Mouse (Mus musculus) midbrain, postnatal 0 days (tissue): Measurements from ENCODE around the gene Klhl29. TPM values are rescaled to one million over a fixed set of nuclear protein-coding genes. Genes with fewer than 3 reads are reported as not detected.
A peak's percentile ranks its signal among the peaks of the same experiment; 100 is the strongest.

Experiments
- ATAC-seq: fragments of 200-750 bp; cut with Nextera tagmentation; 2 replicates; pipeline ENCODE4 v1.8.0; 2017; ENCODE audit warnings: moderate number of reproducible peaks, mild to moderate bottlenecking, moderate TSS enrichment, moderate library complexity; ENCODE audit not compliant: low FRiP score
- DNase-seq: peaks from one replicate; pipeline ENCODE4 v3.0.0-alpha.2; 2015; ENCODE audit warnings: low spot score
- H3K27ac ChIP-seq: fragments of 300-500 bp; sonication (generic); 2 replicates; pipeline ENCODE4 v1.5.1; 2014; ENCODE audit warnings: low read depth, mild to moderate bottlenecking, low read length, mixed read lengths
- H3K27me3 ChIP-seq: fragments of 300-500 bp; sonication (generic); 2 replicates; pipeline ENCODE4 v1.6.1; 2014; ENCODE audit warnings: low read length, control low read depth, mixed read lengths; ENCODE audit not compliant: insufficient read depth
- H3K36me3 ChIP-seq: fragments of 300-500 bp; sonication (generic); 2 replicates; pipeline ENCODE4 v1.6.1; 2014; ENCODE audit warnings: low read length, control low read depth, mixed read lengths; ENCODE audit not compliant: insufficient read depth
- H3K4me1 ChIP-seq: fragments of 300-500 bp; sonication (generic); 2 replicates; pipeline ENCODE4 v1.6.1; 2014; ENCODE audit warnings: mild to moderate bottlenecking, control low read depth, antibody characterized with exemption, low read length, mixed read lengths; ENCODE audit not compliant: insufficient read depth
- H3K4me2 ChIP-seq: fragments of 300-500 bp; sonication (generic); 2 replicates; pipeline ENCODE4 v1.6.1; 2014; ENCODE audit warnings: low read depth, mild to moderate bottlenecking, low read length, mixed read lengths; ENCODE audit not compliant: poor library complexity, severe bottlenecking
- H3K4me3 ChIP-seq: fragments of 300-500 bp; sonication (generic); 2 replicates; pipeline ENCODE4 v1.5.1; 2014; ENCODE audit warnings: low read depth, mild to moderate bottlenecking, low read length, moderate library complexity
- H3K9ac ChIP-seq: fragments of 300-500 bp; sonication (generic); replicated peaks from 2 replicates; pipeline ENCODE4 v1.6.1; 2014; ENCODE audit warnings: mild to moderate bottlenecking, low read length, moderate library complexity, mixed read lengths; ENCODE audit not compliant: poor library complexity, severe bottlenecking
- H3K9me3 ChIP-seq: fragments of 300-500 bp; sonication (generic); 2 replicates; pipeline ENCODE4 v1.6.1; 2016; ENCODE audit warnings: low read length, control low read depth
- CTCF ChIP-seq: IDR thresholded peaks from 2 replicates; pipeline ENCODE4 v1.5.1; 2016; ENCODE audit warnings: antibody characterized with exemption, mild to moderate bottlenecking
- WGBS: fragments of 180-500 bp; shearing (Covaris S2); extraction: QIAGEN DNeasy Blood & Tissue Kit; methylation state at CpG from one replicate; pipeline ENCODE4 v1.1.7; 2014; 5-methylcytosine and 5-hydroxymethylcytosine counted together
- polyA plus RNA-seq: library from polyadenylated mRNA; unstranded; fragments of >200 nt; fragmentation: Nextera tagmentation; extraction: Ambion mirVana; gene quantifications from 2 replicates; pipeline ENCODE4 v1.2.1, GENCODE M21; 2015
- total RNA-seq: library from RNA; depleted of rRNA; stranded (reverse); fragments of >200 nt; gene quantifications from 2 replicates; pipeline ENCODE4 v1.2.3, GENCODE M21; 2014

Klhl29 gene
- total and polyA plus RNA-seq, 2 experiments from 2014 or later = 2.7 to 11.9 TPM

GRCm38 (mm10) chr12:5223595-5223994 is 151.9 kb downstream of the Klhl29 start:
- Histone ChIP-seq H3K9me3 (no peaks in the 10 kb centered on the region), H3K4me3 (no peak overlapping the region), H3K27ac (no peak overlapping the region), H3K9ac (no peak overlapping the region), H3K4me2 (no peak overlapping the region), H3K4me1 (peaks cover 9% of the 10 kb centered on the region; the same call in 1 of the 2 replicates), H3K36me3 (no peaks in the 10 kb centered on the region), H3K27me3 (no peaks in the 10 kb centered on the region)
- WGBS = 76% methylated on average over 1 of the region's 1 CpGs
- DNase-seq (no peak), ATAC-seq (no peak)
- no peak for TF ChIP-seq CTCF

- H3K27me3 ChIP-seq = no peaks in the 10 kb centered on the region
- no peak overlapping the region for H3K27ac ChIP-seq
- H3K9ac ChIP-seq = no peak overlapping the region
- no peaks in the 10 kb centered on the region for H3K36me3 ChIP-seq
- no peak for ATAC-seq
- H3K9me3 ChIP-seq = no peaks in the 10 kb centered on the region
- WGBS = 95% methylated on average over 8 of the region's 8 CpGs
- peaks cover 8% of the 10 kb centered on the region; the same call in 1 of the 2 replicates for H3K4me1 ChIP-seq
- H3K4me3 ChIP-seq = no peak overlapping the region
- no peak for DNase-seq
- TF ChIP-seq CTCF = no peak
- H3K4me2 ChIP-seq = no peak overlapping the region
Measured at GRCm38 (mm10) chr12:5222439-5223202, 152.9 kb downstream of the Klhl29 start.

DNA sequence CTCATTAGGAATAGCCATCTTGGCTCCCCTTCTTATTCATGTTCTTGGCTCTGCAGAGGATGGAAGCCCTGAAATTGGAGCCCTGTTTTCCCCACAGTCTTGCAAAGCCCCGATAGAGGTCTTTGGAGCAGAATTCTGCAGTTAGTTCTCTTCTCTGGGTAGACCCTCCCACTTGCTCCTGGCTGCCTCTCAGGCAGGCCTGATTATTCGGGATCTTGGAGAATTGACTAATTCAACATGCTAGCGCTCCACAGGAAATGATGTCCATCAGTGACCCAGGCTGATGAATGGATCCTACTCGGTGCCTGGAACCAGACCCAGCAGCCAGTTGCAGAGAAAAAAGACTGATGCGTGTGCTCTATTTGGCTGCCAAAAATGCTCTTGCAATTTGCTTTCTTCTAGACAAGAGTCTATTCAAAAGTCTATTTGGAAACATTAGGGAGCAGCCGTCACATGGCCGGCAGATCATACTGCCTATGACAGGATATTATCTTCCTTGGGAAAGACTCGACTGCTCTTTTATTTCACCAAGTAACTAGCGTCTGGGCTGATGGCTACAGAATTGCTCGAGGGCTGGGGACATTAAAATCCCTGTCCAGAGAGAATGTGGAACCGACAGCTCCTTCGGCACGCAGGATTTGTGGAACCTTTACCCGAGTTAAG is 155.4 kb downstream of the Klhl29 start:
- peak; percentile 62 for DNase-seq
- WGBS = 51% methylated on average over 14 of the region's 14 CpGs
- no peak overlapping the region for H3K9ac ChIP-seq
- no peak; the same call in 1 of the 2 replicates for ATAC-seq
- no peaks in the 10 kb centered on the region for H3K27me3 ChIP-seq
- no peak overlapping the region for H3K4me2 ChIP-seq
- no peak overlapping the region for H3K4me3 ChIP-seq
- H3K4me1 ChIP-seq = peaks cover 6% of the 10 kb centered on the region; the same call in 1 of the 2 replicates
- H3K27ac ChIP-seq = peak overlapping the region; percentile 43; the same call in 1 of the 2 replicates
- H3K36me3 ChIP-seq = no peaks in the 10 kb centered on the region
- no peaks in the 10 kb centered on the region for H3K9me3 ChIP-seq
- no peak for TF ChIP-seq CTCF

- Histone ChIP-seq H3K4me3 (no peak overlapping the region), H3K27ac (peak overlapping the region; percentile 8; the same call in 1 of the 2 replicates), H3K9me3 (no peaks in the 10 kb centered on the region), H3K4me2 (peak overlapping the region; percentile 13; the same call in 1 of the 2 replicates), H3K36me3 (no peaks in the 10 kb centered on the region), H3K27me3 (no peaks in the 10 kb centered on the region), H3K9ac (peak overlapping the region; percentile 33; the same call in 1 of the 2 replicates), H3K4me1 (peaks cover 6% of the 10 kb centered on the region)
- WGBS = 19% methylated on average over 15 of the region's 15 CpGs
- peak; percentile 57 for ATAC-seq
- TF ChIP-seq CTCF = no peak
- DNase-seq = peak; percentile 84
Measured at GRCm38 (mm10) chr12:5215836-5216747, 159.4 kb downstream of the Klhl29 start.

- 73% methylated on average over 9 of the region's 9 CpGs for WGBS
- no peak overlapping the region for H3K4me2 ChIP-seq
- no peaks in the 10 kb centered on the region for H3K27me3 ChIP-seq
- no peaks in the 10 kb centered on the region for H3K36me3 ChIP-seq
- no peak overlapping the region for H3K27ac ChIP-seq
- DNase-seq (no peak), ATAC-seq (no peak)
- no peak for TF ChIP-seq CTCF
- no peaks in the 10 kb centered on the region for H3K9me3 ChIP-seq
- no peak overlapping the region for H3K4me3 ChIP-seq
- peaks cover 15% of the 10 kb centered on the region for H3K4me1 ChIP-seq
- H3K9ac ChIP-seq = no peak overlapping the region
Measured at GRCm38 (mm10) chr12:5214266-5214665, 161.2 kb downstream of the Klhl29 start.
